Mouse (Mus musculus): ENCODE data around the gene Ubqln4. TPM values are rescaled to one million over a fixed set of nuclear protein-coding genes. Genes with fewer than 3 reads are reported as not detected.
"Not testable (repeated sequence)": the region's sequence is repeated elsewhere in the genome, so short reads cannot be mapped to it uniquely, and the experiment has no call there.

Ubqln4 gene
- polyA plus RNA-seq, 1 experiment = 55.3 TPM

GRCm38 (mm10) chr3:88592942-88593576, 39.5 kb downstream of the Ubqln4 start:
- Histone ChIP-seq H3K27me3 (ENCODE audit: control insufficient read depth, insufficient read depth, low read length) (no peaks in the 10 kb centered on the region), H3K36me3 (ENCODE audit: control insufficient read depth, insufficient read depth, low read length) (no peaks in the 10 kb centered on the region), H3K4me1 (ENCODE audit: control insufficient read depth, insufficient read depth, low read length) (no peaks in the 10 kb centered on the region), H3K4me3 (ENCODE audit: control insufficient read depth, low read depth, low read length) (no peak overlapping the region), H3K27ac (ENCODE audit: control insufficient read depth, insufficient read depth, low read depth, low read length) (no peak overlapping the region)
- TF ChIP-seq POLR2A (IDR thresholded peaks at IDR 0.05; ENCODE audit: control insufficient read depth, low read depth, low read length) (no peak), CTCF (IDR thresholded peaks at IDR 0.05; ENCODE audit: control insufficient read depth, insufficient read depth, insufficient replicate concordance, low read depth, low read length) (no peak)

- no peak overlapping the region for H3K27ac ChIP-seq (ENCODE audit: control insufficient read depth, insufficient read depth, low read depth, low read length)
- TF ChIP-seq CTCF (IDR thresholded peaks at IDR 0.05; ENCODE audit: control insufficient read depth, insufficient read depth, insufficient replicate concordance, low read depth, low read length) (no peak), POLR2A (IDR thresholded peaks at IDR 0.05; ENCODE audit: control insufficient read depth, low read depth, low read length) (no peak)
- H3K27me3 ChIP-seq (ENCODE audit: control insufficient read depth, insufficient read depth, low read length) = no peaks in the 10 kb centered on the region
- no peak overlapping the region for H3K4me3 ChIP-seq (ENCODE audit: control insufficient read depth, low read depth, low read length)
- H3K4me1 ChIP-seq (ENCODE audit: control insufficient read depth, insufficient read depth, low read length) = no peaks in the 10 kb centered on the region
- no peaks in the 10 kb centered on the region for H3K36me3 ChIP-seq (ENCODE audit: control insufficient read depth, insufficient read depth, low read length)
Observed at GRCm38 (mm10) chr3:88593893-88594580, 40.5 kb downstream of the Ubqln4 start.

GRCm38 (mm10) chr3:88596547-88596946, 43.0 kb downstream of the Ubqln4 start:
- H3K27ac ChIP-seq (ENCODE audit: control insufficient read depth, insufficient read depth, low read depth, low read length); H3K4me1 ChIP-seq (ENCODE audit: control insufficient read depth, insufficient read depth, low read length); H3K27me3 ChIP-seq (ENCODE audit: control insufficient read depth, insufficient read depth, low read length); H3K4me3 ChIP-seq (ENCODE audit: control insufficient read depth, low read depth, low read length); H3K36me3 ChIP-seq (ENCODE audit: control insufficient read depth, insufficient read depth, low read length): not testable (repeated sequence)

GRCm38 (mm10) chr3:88602466-88602865, 48.9 kb downstream of the Ubqln4 start:
- TF ChIP-seq CTCF (IDR thresholded peaks at IDR 0.05; ENCODE audit: control insufficient read depth, insufficient read depth, insufficient replicate concordance, low read depth, low read length) (no peak), POLR2A (IDR thresholded peaks at IDR 0.05; ENCODE audit: control insufficient read depth, low read depth, low read length) (no peak)
- no peaks in the 10 kb centered on the region; the same call in 1 of the 2 replicates for H3K4me1 ChIP-seq (ENCODE audit: control insufficient read depth, insufficient read depth, low read length)
- H3K4me3 ChIP-seq (ENCODE audit: control insufficient read depth, low read depth, low read length) = no peak overlapping the region
- no peaks in the 10 kb centered on the region for H3K36me3 ChIP-seq (ENCODE audit: control insufficient read depth, insufficient read depth, low read length)
- no peaks in the 10 kb centered on the region for H3K27me3 ChIP-seq (ENCODE audit: control insufficient read depth, insufficient read depth, low read length)
- H3K27ac ChIP-seq (ENCODE audit: control insufficient read depth, insufficient read depth, low read depth, low read length) = no peak overlapping the region

- H3K36me3 ChIP-seq (ENCODE audit: control insufficient read depth, insufficient read depth, low read length) = no peaks in the 10 kb centered on the region
- TF ChIP-seq POLR2A (IDR thresholded peaks at IDR 0.05; ENCODE audit: control insufficient read depth, low read depth, low read length) = no peak
- TF ChIP-seq CTCF (IDR thresholded peaks at IDR 0.05; ENCODE audit: control insufficient read depth, insufficient read depth, insufficient replicate concordance, low read depth, low read length) = peak; percentile 40; the same call in 1 of the 2 replicates
- H3K27me3 ChIP-seq (ENCODE audit: control insufficient read depth, insufficient read depth, low read length) = no peaks in the 10 kb centered on the region
- no peaks in the 10 kb centered on the region; the same call in 1 of the 2 replicates for H3K4me1 ChIP-seq (ENCODE audit: control insufficient read depth, insufficient read depth, low read length)
- H3K27ac ChIP-seq (ENCODE audit: control insufficient read depth, insufficient read depth, low read depth, low read length) = no peak overlapping the region
- peak overlapping the region; percentile 36 for H3K4me3 ChIP-seq (ENCODE audit: control insufficient read depth, low read depth, low read length)
Observed at GRCm38 (mm10) chr3:88603714-88604161, 50.2 kb downstream of the Ubqln4 start.

GRCm38 (mm10) chr3:88604863-88605262, 51.3 kb downstream of the Ubqln4 start:
- Histone ChIP-seq H3K36me3 (ENCODE audit: control insufficient read depth, insufficient read depth, low read length) (no peaks in the 10 kb centered on the region), H3K27me3 (ENCODE audit: control insufficient read depth, insufficient read depth, low read length) (no peaks in the 10 kb centered on the region), H3K27ac (ENCODE audit: control insufficient read depth, insufficient read depth, low read depth, low read length) (0 out of 2 replicates have a peak overlapping the region, but pooled peaks have one; percentile 26), H3K4me3 (ENCODE audit: control insufficient read depth, low read depth, low read length) (peak overlapping the region; percentile 75), H3K4me1 (ENCODE audit: control insufficient read depth, insufficient read depth, low read length) (no peaks in the 10 kb centered on the region; the same call in 1 of the 2 replicates)
- TF ChIP-seq CTCF (IDR thresholded peaks at IDR 0.05; ENCODE audit: control insufficient read depth, insufficient read depth, insufficient replicate concordance, low read depth, low read length) (no peak), POLR2A (IDR thresholded peaks at IDR 0.05; ENCODE audit: control insufficient read depth, low read depth, low read length) (no peak)

- not testable (repeated sequence) for H3K36me3 ChIP-seq (ENCODE audit: control insufficient read depth, insufficient read depth, low read length); H3K27me3 ChIP-seq (ENCODE audit: control insufficient read depth, insufficient read depth, low read length); H3K4me1 ChIP-seq (ENCODE audit: control insufficient read depth, insufficient read depth, low read length)
- Histone ChIP-seq H3K4me3 (ENCODE audit: control insufficient read depth, low read depth, low read length) (peak within 1 kb of the TSS; percentile 80), H3K27ac (ENCODE audit: control insufficient read depth, insufficient read depth, low read depth, low read length) (0 out of 2 replicates have a peak within 1 kb of the TSS, but pooled peaks have one; percentile 26)
Observed at GRCm38 (mm10) chr3:88605666-88606065, 52.1 kb downstream of the Ubqln4 start, which contains the start of gene Arhgef2. TSS of gene Arhgef2 (plus strand) at chr3:88605966.

Measured in testis, adult 2 months (tissue).